Mouse (Mus musculus) liver, adult 2 months (tissue): ENCODE results near the gene Epn2. TPM values are rescaled to one million over a fixed set of nuclear protein-coding genes. Genes with fewer than 3 reads are reported as not detected.

Source experiments
- DNase-seq: peaks from one replicate; pipeline ENCODE4 v3.0.0-alpha.2; 2011; ENCODE audit warnings: low read depth, low spot score; ENCODE audit errors: extremely low read depth
- H3K27ac ChIP-seq: fragments of 200-500 bp; replicated peaks from 2 replicates; pipeline ENCODE4 v1.5.1; 2012; ENCODE audit warnings: low read depth, mild to moderate bottlenecking, control low read depth, inconsistent platforms, low read length; ENCODE audit not compliant: insufficient read depth
- H3K27me3 ChIP-seq: fragments of 200-500 bp; 2 replicates; pipeline ENCODE4 v1.6.1; 2012; ENCODE audit warnings: mild to moderate bottlenecking, moderate library complexity, low read length, inconsistent platforms; ENCODE audit not compliant: control insufficient read depth, insufficient read depth
- H3K36me3 ChIP-seq: fragments of 200-500 bp; 2 replicates; pipeline ENCODE4 v1.6.1; 2012; ENCODE audit warnings: low read length, inconsistent platforms; ENCODE audit not compliant: control insufficient read depth, insufficient read depth
- H3K4me1 ChIP-seq: fragments of 200-500 bp; 2 replicates; pipeline ENCODE4 v1.6.1; 2011; ENCODE audit warnings: low read length; ENCODE audit not compliant: control insufficient read depth, insufficient read depth
- H3K4me3 ChIP-seq: fragments of 200-500 bp; 2 replicates; pipeline ENCODE4 v1.5.1; 2011; ENCODE audit warnings: low read depth, mild to moderate bottlenecking, control low read depth, low read length, moderate library complexity; ENCODE audit not compliant: insufficient read depth
- H3K79me2 ChIP-seq: fragments of 200-500 bp; 2 replicates; pipeline ENCODE4 v1.6.1; 2012; ENCODE audit warnings: inconsistent platforms, mild to moderate bottlenecking, low read length, moderate library complexity; ENCODE audit not compliant: control insufficient read depth, insufficient read depth
- H3K9ac ChIP-seq: fragments of 200-500 bp; 2 replicates; pipeline ENCODE4 v1.6.1; 2012; ENCODE audit warnings: low read depth, mild to moderate bottlenecking, control low read depth, inconsistent platforms, low read length
- CTCF ChIP-seq: fragments of 200-500 bp; IDR thresholded peaks from 2 replicates; pipeline ENCODE4 v1.5.1; 2011; ENCODE audit warnings: low read depth, low read length, control low read depth
- POLR2A ChIP-seq: fragments of 200-500 bp; IDR thresholded peaks from 2 replicates; pipeline ENCODE4 v1.6.1; 2011; ENCODE audit warnings: low read length, control low read depth; ENCODE audit not compliant: insufficient read depth; ENCODE audit errors: extremely low read depth
- WGBS: fragments of 180-500 bp; shearing (Covaris S2); methylation state at CpG from one replicate; pipeline ENCODE4 v1.1.7; 2018; 5-methylcytosine and 5-hydroxymethylcytosine counted together
- polyA plus RNA-seq: library from polyadenylated mRNA; depleted of rRNA; stranded (reverse); fragments of >200 nt; gene quantifications from 2 replicates; pipeline ENCODE4 v1.2.3, GENCODE M21; 2012
- total RNA-seq: library from RNA; depleted of rRNA; stranded (reverse); fragments of >200 nt; gene quantifications from 2 replicates; pipeline ENCODE4 v1.2.3, GENCODE M21; 2014

The Epn2 gene
- total and polyA plus RNA-seq, 2 experiments = 4.5 to 5.7 TPM

GRCm38 (mm10) chr11:61478788-61479187 lies 100.7 kb downstream of the Epn2 start:
- TF ChIP-seq CTCF = no peak
- TF ChIP-seq POLR2A = no peak
- Histone ChIP-seq H3K79me2 (no peaks in the 10 kb centered on the region), H3K27me3 (no peaks in the 10 kb centered on the region), H3K9ac (no peak overlapping the region), H3K36me3 (no peaks in the 10 kb centered on the region), H3K27ac (no peak overlapping the region), H3K4me1 (no peaks in the 10 kb centered on the region), H3K4me3 (no peak overlapping the region)
- no peak for DNase-seq
- WGBS = 91% methylated on average over 4 of the region's 4 CpGs

GRCm38 (mm10) chr11:61477566-61478508 lies 101.7 kb downstream of the Epn2 start:
- Histone ChIP-seq H3K4me3 (no peak overlapping the region), H3K9ac (no peak overlapping the region), H3K27ac (no peak overlapping the region), H3K36me3 (no peaks in the 10 kb centered on the region), H3K4me1 (no peaks in the 10 kb centered on the region), H3K79me2 (no peaks in the 10 kb centered on the region), H3K27me3 (no peaks in the 10 kb centered on the region)
- no peak for TF ChIP-seq CTCF
- no peak for TF ChIP-seq POLR2A
- WGBS = 83% methylated on average over 17 of the region's 17 CpGs
- no peak for DNase-seq

GRCm38 (mm10) chr11:61476786-61477382 lies 102.6 kb downstream of the Epn2 start:
- WGBS = 61% methylated on average over 12 of the region's 12 CpGs
- no peak for TF ChIP-seq POLR2A
- no peak for TF ChIP-seq CTCF
- Histone ChIP-seq H3K4me1 (no peaks in the 10 kb centered on the region), H3K27ac (no peak overlapping the region), H3K36me3 (no peaks in the 10 kb centered on the region), H3K9ac (no peak overlapping the region), H3K27me3 (no peaks in the 10 kb centered on the region), H3K79me2 (no peaks in the 10 kb centered on the region), H3K4me3 (no peak overlapping the region)
- DNase-seq = no peak

GRCm38 (mm10) chr11:61473630-61474029 lies 105.9 kb downstream of the Epn2 start:
- 65% methylated on average over 4 of the region's 4 CpGs for WGBS
- no peaks in the 10 kb centered on the region for H3K36me3 ChIP-seq

GRCm38 (mm10) chr11:61470880-61471279 lies 108.6 kb downstream of the Epn2 start:
- Histone ChIP-seq H3K36me3 (no peaks in the 10 kb centered on the region), H3K27me3 (no peaks in the 10 kb centered on the region), H3K4me3 (no peak overlapping the region), H3K79me2 (no peaks in the 10 kb centered on the region), H3K27ac (no peak overlapping the region), H3K9ac (no peak overlapping the region), H3K4me1 (no peaks in the 10 kb centered on the region)
- no peak for TF ChIP-seq CTCF
- no peak for TF ChIP-seq POLR2A
- no peak for DNase-seq

More at GRCm38 (mm10) chr11:61473630-61474029, 105.9 kb downstream of the Epn2 start:
- H3K4me1 ChIP-seq = no peaks in the 10 kb centered on the region
- no peak overlapping the region for H3K9ac ChIP-seq
- no peak overlapping the region for H3K4me3 ChIP-seq
- no peak for DNase-seq
- TF ChIP-seq CTCF (no peak), POLR2A (no peak)
- no peaks in the 10 kb centered on the region for H3K79me2 ChIP-seq
- no peak overlapping the region for H3K27ac ChIP-seq
- H3K27me3 ChIP-seq = no peaks in the 10 kb centered on the region
